Mouse (Mus musculus) heart, embryonic 14.5 days (tissue): Measurements from ENCODE around the gene Gm11084. TPM values are rescaled to one million over a fixed set of nuclear protein-coding genes. Genes with fewer than 3 reads are reported as not detected.

Experiments
- ATAC-seq: fragments of 200-750 bp; cut with Nextera tagmentation; 2 replicates; pipeline ENCODE4 v1.8.0; 2017; ENCODE audit warnings: low read depth, moderate TSS enrichment; ENCODE audit not compliant: insufficient number of reproducible peaks, insufficient read depth, low FRiP score
- H3K27ac ChIP-seq, 2 experiments: fragments of 200-500 bp in 1 of 2; fragments of 300-500 bp in 1 of 2; sonication (generic) in 1 of 2; replicated peaks in 1 of 2; 2 replicates each; pipeline ENCODE4 v1.5.1; 2012 to 2014; ENCODE audit warnings: low read depth in 2 of 2, low read length in 2 of 2, control low read depth in 1 of 2, mild to moderate bottlenecking in 1 of 2, mixed read lengths in 1 of 2; ENCODE audit not compliant: control insufficient read depth in 1 of 2, insufficient read depth in 1 of 2
- H3K27me3 ChIP-seq: fragments of 300-500 bp; sonication (generic); 2 replicates; pipeline ENCODE4 v1.6.1; 2014; ENCODE audit warnings: mild to moderate bottlenecking, low read length, control low read depth; ENCODE audit not compliant: control insufficient read depth, insufficient read depth
- H3K36me3 ChIP-seq: fragments of 300-500 bp; sonication (generic); 2 replicates; pipeline ENCODE4 v1.6.1; 2014; ENCODE audit warnings: mild to moderate bottlenecking, control low read depth, low read length, mixed read lengths; ENCODE audit not compliant: control insufficient read depth, insufficient read depth
- H3K4me1 ChIP-seq, 2 experiments: fragments of 200-500 bp in 1 of 2; fragments of 300-500 bp in 1 of 2; sonication (generic) in 1 of 2; 2 replicates each; pipeline ENCODE4 v1.6.1; 2012 to 2014; ENCODE audit warnings: low read length in 2 of 2, control low read depth in 1 of 2, mixed read lengths in 1 of 2; ENCODE audit not compliant: control insufficient read depth in 2 of 2, insufficient read depth in 2 of 2
- H3K4me2 ChIP-seq: fragments of 300-500 bp; sonication (generic); 2 replicates; pipeline ENCODE4 v1.6.1; 2014; ENCODE audit warnings: mild to moderate bottlenecking, low read length
- H3K4me3 ChIP-seq, 2 experiments: fragments of 200-500 bp in 1 of 2; fragments of 300-500 bp in 1 of 2; sonication (generic) in 1 of 2; 2 replicates each; pipeline ENCODE4 v1.5.1; 2012 to 2014; ENCODE audit warnings: low read length in 2 of 2, mild to moderate bottlenecking in 2 of 2, control low read depth in 1 of 2, low read depth in 1 of 2, moderate library complexity in 1 of 2; ENCODE audit not compliant: control insufficient read depth in 1 of 2, insufficient read depth in 1 of 2
- H3K9ac ChIP-seq: fragments of 300-500 bp; sonication (generic); 2 replicates; pipeline ENCODE4 v1.6.1; 2014; ENCODE audit warnings: mild to moderate bottlenecking, low read length
- H3K9me3 ChIP-seq: fragments of 300-500 bp; sonication (generic); 2 replicates; pipeline ENCODE4 v1.6.1; 2016; ENCODE audit warnings: low read length, control low read depth; ENCODE audit not compliant: control insufficient read depth
- WGBS: fragments of 180-500 bp; shearing (Covaris S2); extraction: QIAGEN DNeasy Blood & Tissue Kit; methylation state at CpG from one replicate; pipeline ENCODE4 v1.1.7; 2014; 5-methylcytosine and 5-hydroxymethylcytosine counted together
- microRNA-seq: library from miRNA; unstranded; fragments of <30 nt; microRNA quantifications from one replicate; pipeline ENCODE4, GENCODE M21; 2016
- polyA plus RNA-seq: library from polyadenylated mRNA; unstranded; fragments of >200 nt; fragmentation: Nextera tagmentation; extraction: Ambion mirVana; gene quantifications from 2 replicates; pipeline ENCODE4 v1.2.1, GENCODE M21; 2014

Gene Gm11084
- polyA plus RNA-seq, 1 experiment from 2014 or later, result not detected

GRCm38 (mm10) chr2:72932186-72932585 is 54.3 kb downstream of the Gm11084 start:
- Histone ChIP-seq H3K4me1 (no peaks in the 10 kb centered on the region), H3K9ac (no peak overlapping the region), H3K4me2 (no peak overlapping the region), H3K4me3 (no peak overlapping the region), H3K27me3 (no peaks in the 10 kb centered on the region), H3K36me3 (peaks cover 21% of the 10 kb centered on the region), H3K9me3 (no peaks in the 10 kb centered on the region), H3K27ac (no peak overlapping the region)
- no peak for ATAC-seq

- no peak overlapping the region for H3K9ac ChIP-seq
- 84% methylated on average over 10 of the region's 10 CpGs for WGBS
These were observed 61.5 kb downstream of the Gm11084 start for GRCm38 (mm10) chr2:72924981-72925380.

More at GRCm38 (mm10) chr2:72924981-72925380, 61.5 kb downstream of the Gm11084 start:
- Histone ChIP-seq H3K27ac (no peak overlapping the region), H3K36me3 (no peaks in the 10 kb centered on the region), H3K4me1 (no peaks in the 10 kb centered on the region), H3K9me3 (no peaks in the 10 kb centered on the region), H3K4me2 (no peak overlapping the region), H3K4me3 (no peak overlapping the region), H3K27me3 (no peaks in the 10 kb centered on the region)
- no peak for ATAC-seq

Small RNA genes within 50 kb of the gene (microRNA-seq; reads per million reads assigned to microRNA genes)
- not detected for gene Gm25960

Other genes starting within 250 kb of the Gm11084 start
- gene Sp3, start 6.3 kb downstream of the Gm11084 start, polyA plus RNA-seq, result 41.2 and 47.8 TPM in 2 replicates
- 62.7 and 67.6 TPM in 2 replicates for gene Ola1, start 232.2 kb upstream of the Gm11084 start, polyA plus RNA-seq